Mouse (Mus musculus) liver, postnatal 0 days (tissue): Measurements from ENCODE around the gene P4ha3. TPM values are rescaled to one million over a fixed set of nuclear protein-coding genes. Genes with fewer than 3 reads are reported as not detected.

ENCODE experiments used
- ATAC-seq: fragments of 200-750 bp; cut with Nextera tagmentation; 2 replicates; pipeline ENCODE4 v1.8.0; 2017; ENCODE audit warnings: mild to moderate bottlenecking, moderate library complexity
- DNase-seq: peaks from one replicate; pipeline ENCODE4 v3.0.0-alpha.2; 2016
- H3K27ac ChIP-seq: fragments of 300-500 bp; sonication (generic); 2 replicates; pipeline ENCODE4 v1.5.1; 2014; ENCODE audit warnings: antibody characterized with exemption, moderate library complexity, mild to moderate bottlenecking, low read depth
- H3K27me3 ChIP-seq: fragments of 300-500 bp; sonication (generic); 2 replicates; pipeline ENCODE4 v1.6.1; 2014; ENCODE audit warnings: low read length, control low read depth, mixed read lengths; ENCODE audit not compliant: insufficient read depth
- H3K36me3 ChIP-seq: fragments of 300-500 bp; sonication (generic); replicated peaks from 2 replicates; pipeline ENCODE4 v1.6.1; 2014; ENCODE audit warnings: mild to moderate bottlenecking, control low read depth, low read length, moderate library complexity, mixed read lengths; ENCODE audit not compliant: insufficient read depth
- H3K4me1 ChIP-seq: fragments of 300-500 bp; sonication (generic); 2 replicates; pipeline ENCODE4 v1.6.1; 2014; ENCODE audit warnings: antibody characterized with exemption, mild to moderate bottlenecking, control low read depth; ENCODE audit not compliant: insufficient read depth
- H3K4me2 ChIP-seq: fragments of 300-500 bp; sonication (generic); 2 replicates; pipeline ENCODE4 v1.6.1; 2014; ENCODE audit warnings: low read depth, mild to moderate bottlenecking, low read length, moderate library complexity, mixed read lengths
- H3K4me3 ChIP-seq: fragments of 300-500 bp; sonication (generic); 2 replicates; pipeline ENCODE4 v1.5.1; 2014; ENCODE audit warnings: low read depth, low read length
- H3K9ac ChIP-seq: fragments of 300-500 bp; sonication (generic); replicated peaks from 2 replicates; pipeline ENCODE4 v1.6.1; 2014; ENCODE audit warnings: mild to moderate bottlenecking, moderate library complexity
- H3K9me3 ChIP-seq: fragments of 300-500 bp; sonication (generic); 2 replicates; pipeline ENCODE4 v1.6.1; 2016; ENCODE audit warnings: mild to moderate bottlenecking, control low read depth, low read length, mixed read lengths
- CTCF ChIP-seq: sonication (generic); IDR thresholded peaks from 2 replicates; pipeline ENCODE4 v1.5.1; 2016; ENCODE audit warnings: antibody characterized with exemption, low read depth
- EP300 ChIP-seq: IDR thresholded peaks from 2 replicates; pipeline ENCODE4 v1.6.1; 2016; ENCODE audit warnings: antibody characterized with exemption, low read depth, mild to moderate bottlenecking
- WGBS: fragments of 180-500 bp; shearing (Covaris S2); extraction: QIAGEN DNeasy Blood & Tissue Kit; methylation state at CpG from one replicate; pipeline ENCODE4 v1.1.7; 2014; ENCODE audit not compliant: insufficient replicate concordance; 5-methylcytosine and 5-hydroxymethylcytosine counted together
- polyA plus RNA-seq: library from polyadenylated mRNA; unstranded; fragments of >200 nt; fragmentation: Nextera tagmentation; extraction: Ambion mirVana; gene quantifications from 2 replicates; pipeline ENCODE4 v1.2.1, GENCODE M21; 2015

The P4ha3 gene
- polyA plus RNA-seq, 1 experiment from 2014 or later: 0.27 TPM

DNA sequence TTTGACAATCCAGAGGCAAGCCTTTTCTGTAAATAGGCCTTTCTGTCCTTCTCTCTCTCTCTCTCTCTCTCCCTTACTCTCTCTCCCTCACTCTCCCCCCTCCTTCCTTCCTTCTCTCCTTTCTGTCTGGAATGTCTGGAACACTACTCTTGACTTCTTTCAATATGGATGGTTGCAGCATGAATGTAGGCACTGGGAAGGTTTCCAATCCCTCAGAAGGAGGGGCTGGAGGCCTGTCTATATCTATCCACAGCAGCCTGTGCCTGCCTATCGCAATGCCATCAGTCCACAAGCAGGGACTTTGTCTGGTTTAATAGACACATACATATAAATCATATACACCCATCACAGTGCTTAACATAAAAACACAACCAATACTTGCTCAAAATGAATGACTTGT lies 23.9 kb downstream of the P4ha3 start:
- WGBS: 60% methylated on average over 1 of the region's 1 CpGs
- H3K4me1 ChIP-seq: no peaks in the 10 kb centered on the region
- no peak for ATAC-seq

DNA sequence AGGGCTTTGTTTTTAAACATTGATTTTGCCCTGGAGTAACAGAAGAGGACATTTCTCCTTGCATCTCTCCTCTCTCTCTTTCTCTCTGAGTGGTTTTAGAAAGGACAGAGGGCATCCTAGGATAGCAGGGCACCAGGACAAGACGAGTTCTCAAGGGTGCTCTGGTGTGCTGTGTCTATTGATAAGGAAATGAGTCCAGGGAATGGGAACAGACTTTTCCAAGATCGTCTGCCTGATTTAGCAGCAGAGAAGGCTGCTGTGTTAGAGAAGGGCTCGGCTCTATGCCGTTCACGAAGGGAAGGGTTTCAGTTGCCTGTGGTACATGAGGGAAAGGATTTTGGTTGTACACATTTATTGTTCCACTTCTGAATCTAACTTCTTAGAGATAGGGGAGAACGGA lies 24.4 kb downstream of the P4ha3 start:
- no peaks in the 10 kb centered on the region for H3K36me3 ChIP-seq
- no peak overlapping the region for H3K4me3 ChIP-seq
- TF ChIP-seq EP300 (no peak), CTCF (no peak)
- H3K9ac ChIP-seq: no peak overlapping the region
- 52% methylated on average over 6 of the region's 6 CpGs for WGBS
- DNase-seq (no peak), ATAC-seq (no peak)
- H3K9me3 ChIP-seq: no peaks in the 10 kb centered on the region
- no peak overlapping the region for H3K4me2 ChIP-seq
- H3K27me3 ChIP-seq: no peaks in the 10 kb centered on the region
- H3K27ac ChIP-seq: no peak overlapping the region
- H3K4me1 ChIP-seq: no peaks in the 10 kb centered on the region

More for the DNA sequence above, 23.9 kb downstream of the P4ha3 start:
- H3K9me3 ChIP-seq: no peaks in the 10 kb centered on the region
- no peaks in the 10 kb centered on the region for H3K27me3 ChIP-seq
- no peak overlapping the region for H3K4me2 ChIP-seq
- no peak overlapping the region for H3K27ac ChIP-seq
- no peak overlapping the region for H3K4me3 ChIP-seq
- no peak overlapping the region for H3K9ac ChIP-seq
- no peak for TF ChIP-seq CTCF
- no peak for TF ChIP-seq EP300
- no peaks in the 10 kb centered on the region for H3K36me3 ChIP-seq
- no peak for DNase-seq

DNA sequence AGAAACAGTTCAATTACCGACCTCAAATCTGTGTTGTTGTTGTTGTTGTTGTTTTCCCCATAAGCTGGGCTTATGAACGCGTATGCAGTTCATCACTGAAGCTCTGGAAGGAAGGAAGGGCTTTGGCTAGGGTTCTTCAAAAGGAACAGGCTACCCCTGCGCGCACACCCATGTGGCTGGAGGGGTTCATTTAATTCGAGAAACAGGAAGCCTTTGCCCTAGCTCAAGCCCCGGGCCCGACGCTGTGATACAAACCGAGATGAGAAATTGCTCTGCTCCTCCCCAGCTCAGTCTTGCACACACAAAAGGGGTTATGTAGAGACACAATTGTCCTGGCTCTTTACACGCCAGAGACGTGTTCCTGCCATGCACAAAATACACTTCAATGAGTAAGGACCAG lies 25.0 kb downstream of the P4ha3 start:
- WGBS: 59% methylated on average over 12 of the region's 12 CpGs
- H3K4me2 ChIP-seq: no peak overlapping the region
- no peak for ATAC-seq

GRCm38 (mm10) chr7:100312716-100313115 lies 27.4 kb downstream of the P4ha3 start:
- Histone ChIP-seq H3K27ac (no peak overlapping the region), H3K9ac (no peak overlapping the region), H3K9me3 (no peaks in the 10 kb centered on the region), H3K4me2 (no peak overlapping the region), H3K4me1 (no peaks in the 10 kb centered on the region), H3K4me3 (no peak overlapping the region), H3K27me3 (no peaks in the 10 kb centered on the region), H3K36me3 (no peaks in the 10 kb centered on the region)
- WGBS: 66% methylated on average over 4 of the region's 4 CpGs
- ATAC-seq (no peak), DNase-seq (no peak)
- TF ChIP-seq CTCF: no peak
- TF ChIP-seq EP300: no peak

More for the DNA sequence above, 25.0 kb downstream of the P4ha3 start:
- Histone ChIP-seq H3K27me3 (no peaks in the 10 kb centered on the region), H3K9me3 (no peaks in the 10 kb centered on the region), H3K4me1 (no peaks in the 10 kb centered on the region), H3K36me3 (no peaks in the 10 kb centered on the region), H3K27ac (no peak overlapping the region), H3K9ac (no peak overlapping the region), H3K4me3 (no peak overlapping the region)
- TF ChIP-seq CTCF (no peak), EP300 (no peak)
- no peak for DNase-seq

- H3K27ac ChIP-seq: no peak overlapping the region
- no peaks in the 10 kb centered on the region for H3K4me1 ChIP-seq
- H3K36me3 ChIP-seq: no peaks in the 10 kb centered on the region
- H3K4me2 ChIP-seq: no peak overlapping the region
- 41% methylated on average over 8 of the region's 8 CpGs for WGBS
- DNase-seq (no peak), ATAC-seq (peak; percentile 41; the same call in 1 of the 2 replicates)
- H3K9me3 ChIP-seq: no peaks in the 10 kb centered on the region
- H3K4me3 ChIP-seq: no peak overlapping the region
- no peak for TF ChIP-seq CTCF
- no peak for TF ChIP-seq EP300
- H3K9ac ChIP-seq: no peak overlapping the region
- no peaks in the 10 kb centered on the region for H3K27me3 ChIP-seq
Measured at GRCm38 (mm10) chr7:100316924-100317323, 31.6 kb downstream of the P4ha3 start.

GRCm38 (mm10) chr7:100317534-100317933 lies 32.2 kb downstream of the P4ha3 start:
- ATAC-seq: no peak
- DNase-seq: no peak
- no peak overlapping the region for H3K4me3 ChIP-seq
- H3K27me3 ChIP-seq: no peaks in the 10 kb centered on the region
- H3K36me3 ChIP-seq: no peaks in the 10 kb centered on the region
- no peak overlapping the region for H3K4me2 ChIP-seq
- H3K27ac ChIP-seq: no peak overlapping the region
- TF ChIP-seq CTCF: no peak
- no peak for TF ChIP-seq EP300
- H3K9ac ChIP-seq: no peak overlapping the region
- H3K9me3 ChIP-seq: no peaks in the 10 kb centered on the region
- H3K4me1 ChIP-seq: no peaks in the 10 kb centered on the region
- 82% methylated on average over 5 of the region's 5 CpGs for WGBS

- Histone ChIP-seq H3K27me3 (no peaks in the 10 kb centered on the region), H3K36me3 (peaks cover 10% of the 10 kb centered on the region; the same call in 1 of the 2 replicates), H3K4me2 (no peak overlapping the region), H3K4me3 (no peak overlapping the region), H3K4me1 (no peaks in the 10 kb centered on the region), H3K9ac (no peak overlapping the region), H3K27ac (no peak overlapping the region), H3K9me3 (no peaks in the 10 kb centered on the region)
- ATAC-seq: no peak
- no peak for DNase-seq
- TF ChIP-seq CTCF (no peak), EP300 (no peak)
- 71% methylated on average over 3 of the region's 3 CpGs for WGBS
Measured at GRCm38 (mm10) chr7:100323721-100324120, 38.4 kb downstream of the P4ha3 start.
